Mouse (Mus musculus) cortical plate, adult 2 months (tissue): ENCODE data around the gene Unc93a.
"Not testable (repeated sequence)": the region's sequence is repeated elsewhere in the genome, so short reads cannot be mapped to it uniquely, and the experiment has no call there.

Experiments
- CTCF ChIP-seq: fragments of 200-500 bp; IDR thresholded peaks from 2 replicates; pipeline ENCODE4 v1.5.1; 2011; ENCODE audit warnings: mild to moderate bottlenecking, control low read depth, low read length; ENCODE audit not compliant: insufficient read depth; ENCODE audit errors: extremely low read depth
- POLR2A ChIP-seq: fragments of 200-500 bp; IDR thresholded peaks from 2 replicates; pipeline ENCODE4 v1.6.1; 2011; ENCODE audit warnings: mild to moderate bottlenecking, low read length, control low read depth; ENCODE audit not compliant: insufficient read depth; ENCODE audit errors: extremely low read depth

- TF ChIP-seq CTCF, POLR2A: not testable (repeated sequence)
These were observed 742 bp upstream of the Unc93a start for GRCm38 (mm10) chr17:13132352-13132751.
